Mouse (Mus musculus) ES-E14 (cell line): ENCODE measurements at regions not wholly inside any gene's neighbourhood (a gene's known extent, or its start where the extent isn't known, plus 50 kb on each side); places are given as distances from the start of the nearest gene placed in this dataset.

ENCODE experiments used
- CHD2 ChIP-seq: IDR thresholded peaks from 2 replicates; pipeline ENCODE4 v1.6.1; 2014; ENCODE audit warnings: mild to moderate bottlenecking, low read depth, low read length, inconsistent platforms
- HCFC1 ChIP-seq: IDR thresholded peaks from 2 replicates; pipeline ENCODE4 v1.6.1; 2012; ENCODE audit warnings: low read length, inconsistent platforms, borderline replicate concordance; ENCODE audit not compliant: insufficient read depth
- MAFK ChIP-seq: IDR thresholded peaks from 2 replicates; pipeline ENCODE4 v1.6.1; 2014; ENCODE audit warnings: mild to moderate bottlenecking, low read depth, low read length, inconsistent platforms; ENCODE audit not compliant: insufficient read depth
- ZC3H11A ChIP-seq: IDR thresholded peaks from 2 replicates; pipeline ENCODE4 v1.6.1; 2012; ENCODE audit warnings: low read depth, mild to moderate bottlenecking, inconsistent platforms, low read length, borderline replicate concordance
- ZNF384 ChIP-seq: IDR thresholded peaks from 2 replicates; pipeline ENCODE4 v1.6.1; 2012; ENCODE audit warnings: low read depth, low read length, inconsistent platforms

DNA sequence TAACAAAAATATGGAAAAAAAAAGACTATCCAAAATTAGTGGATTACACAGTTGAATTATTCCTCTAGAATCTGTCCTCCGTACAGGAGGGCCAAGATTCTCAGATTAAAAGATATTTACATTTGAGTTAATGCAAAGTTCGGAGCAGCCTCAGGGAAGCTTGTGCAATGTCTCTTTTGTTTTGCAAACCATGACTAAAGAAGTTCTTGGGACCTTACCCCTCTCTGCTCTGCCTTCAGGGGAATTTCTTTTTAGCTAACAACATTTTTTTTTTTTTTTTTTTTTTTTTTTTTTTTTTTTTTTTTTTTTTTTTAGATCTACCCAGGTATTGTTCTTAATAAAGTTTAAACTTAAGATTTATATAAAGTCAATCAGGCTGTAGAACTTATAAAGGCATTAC, 1603.6 kb upstream of the Gm8797 start:
- no peak for TF ChIP-seq HCFC1
- TF ChIP-seq CHD2, result no peak
- TF ChIP-seq MAFK, result no peak
- no peak for TF ChIP-seq ZC3H11A
- TF ChIP-seq ZNF384, result peak; percentile 96
